Mouse (Mus musculus) limb, embryonic 13.5 days (tissue): ENCODE results near the gene Spem1. TPM values are rescaled to one million over a fixed set of nuclear protein-coding genes. Genes with fewer than 3 reads are reported as not detected.

ENCODE experiments used
- ATAC-seq: fragments of 200-750 bp; cut with Nextera tagmentation; 2 replicates; pipeline ENCODE4 v1.8.0; 2017; ENCODE audit warnings: low read depth, moderate number of reproducible peaks, moderate TSS enrichment; ENCODE audit not compliant: low FRiP score
- H3K27ac ChIP-seq: fragments of 300-500 bp; sonication (generic); 2 replicates; pipeline ENCODE4 v1.5.1; 2015; ENCODE audit warnings: inconsistent platforms, mild to moderate bottlenecking, moderate library complexity
- H3K27me3 ChIP-seq: fragments of 300-500 bp; sonication (generic); 2 replicates; pipeline ENCODE4 v1.6.1; 2015; ENCODE audit warnings: mild to moderate bottlenecking, inconsistent platforms
- H3K36me3 ChIP-seq: fragments of 300-500 bp; sonication (generic); 2 replicates; pipeline ENCODE4 v1.6.1; 2015; ENCODE audit warnings: inconsistent platforms, mild to moderate bottlenecking, moderate library complexity
- H3K4me1 ChIP-seq: fragments of 300-500 bp; sonication (generic); 2 replicates; pipeline ENCODE4 v1.6.1; 2015; ENCODE audit warnings: inconsistent platforms
- H3K4me2 ChIP-seq: fragments of 300-500 bp; sonication (generic); replicated peaks from 2 replicates; pipeline ENCODE4 v1.6.1; 2015; ENCODE audit warnings: inconsistent platforms, mild to moderate bottlenecking, moderate library complexity
- H3K4me3 ChIP-seq: fragments of 300-500 bp; sonication (generic); 2 replicates; pipeline ENCODE4 v1.5.1; 2015; ENCODE audit warnings: moderate library complexity, mild to moderate bottlenecking, inconsistent platforms
- H3K9ac ChIP-seq: fragments of 300-500 bp; sonication (generic); 2 replicates; pipeline ENCODE4 v1.6.1; 2015; ENCODE audit warnings: mild to moderate bottlenecking, inconsistent platforms
- H3K9me3 ChIP-seq: fragments of 300-500 bp; sonication (generic); 2 replicates; pipeline ENCODE4 v1.6.1; 2016; ENCODE audit warnings: inconsistent platforms
- WGBS: fragments of 180-500 bp; shearing (Covaris S2); methylation state at CpG from one replicate; pipeline ENCODE4 v1.1.7; 2015; 5-methylcytosine and 5-hydroxymethylcytosine counted together
- polyA plus RNA-seq: library from polyadenylated mRNA; unstranded; fragments of >200 nt; fragmentation: Nextera tagmentation; extraction: Ambion mirVana; gene quantifications from 2 replicates; pipeline ENCODE4 v1.2.1, GENCODE M21; 2015

Spem1 gene
- polyA plus RNA-seq, 1 experiment from 2014 or later: 0.18 TPM

DNA sequence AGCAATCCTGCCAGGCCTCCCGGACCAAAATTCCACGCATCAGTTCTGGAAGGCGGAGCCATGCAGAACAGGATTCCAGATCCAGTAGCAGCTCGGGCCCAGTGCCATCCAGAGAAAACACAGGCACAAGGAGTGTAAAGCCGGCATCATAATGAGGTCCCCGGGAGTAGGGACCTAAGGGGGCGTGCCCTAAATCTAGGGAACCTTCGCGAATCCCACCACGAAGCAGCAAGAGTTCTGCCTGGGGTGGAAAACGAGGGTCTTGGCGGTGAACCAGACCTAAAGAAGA, 17.4 kb downstream of the Spem1 start:
- Histone ChIP-seq H3K27ac (no peak overlapping the region), H3K4me1 (peaks cover 55% of the 10 kb centered on the region), H3K9me3 (no peaks in the 10 kb centered on the region), H3K9ac (peak overlapping the region; percentile 39; the same call in 1 of the 2 replicates), H3K27me3 (peaks cover 80% of the 10 kb centered on the region), H3K4me3 (peak overlapping the region; percentile 57), H3K4me2 (peak overlapping the region; percentile 92), H3K36me3 (no peaks in the 10 kb centered on the region)
- no peak for ATAC-seq
- WGBS: 6% methylated on average over 12 of the region's 12 CpGs

DNA sequence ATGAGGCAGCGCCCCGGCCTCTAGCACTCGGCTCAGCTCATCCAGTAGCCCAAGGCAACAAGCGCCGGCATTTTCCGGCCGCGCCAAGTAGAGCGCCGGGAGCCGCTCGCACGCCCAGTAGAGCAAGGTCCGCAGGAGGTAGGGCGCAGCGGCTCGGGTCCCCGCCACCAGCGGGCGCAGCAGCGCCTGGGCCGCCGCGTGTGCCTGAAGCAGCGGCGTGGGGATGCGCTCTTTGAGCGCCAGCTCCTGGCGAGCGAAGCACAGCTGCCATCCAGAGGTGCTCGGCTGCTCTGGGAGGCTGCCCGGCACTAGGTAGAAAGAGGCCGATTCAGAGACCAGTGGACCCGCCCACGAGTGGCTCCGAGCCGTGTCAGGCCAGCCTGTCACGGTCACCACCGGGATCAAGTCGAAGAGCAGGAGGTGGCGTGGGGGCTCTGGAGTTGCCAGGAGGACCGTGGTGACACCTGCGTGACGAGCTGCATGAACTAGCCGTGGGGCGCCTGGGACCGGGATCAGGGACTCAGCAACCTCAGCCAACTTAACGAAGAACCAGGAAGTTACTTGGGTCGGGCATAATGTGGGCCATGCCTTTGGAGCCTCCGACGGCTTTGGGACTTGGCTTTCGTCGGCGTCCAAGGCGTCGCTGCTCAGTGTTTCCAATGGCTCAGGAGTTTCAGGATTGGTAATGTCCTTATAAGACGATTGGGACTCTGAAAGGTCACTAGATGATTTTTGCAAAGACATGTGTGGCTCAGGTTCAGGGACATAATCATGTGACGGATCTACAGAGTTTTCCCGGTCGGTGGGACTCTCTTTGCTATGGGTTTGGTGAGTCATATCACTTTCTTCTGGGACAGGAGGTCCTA, 18.0 kb downstream of the Spem1 start:
- H3K4me1 ChIP-seq: peaks cover 61% of the 10 kb centered on the region
- peak overlapping the region; percentile 79 for H3K9ac ChIP-seq
- peaks cover 86% of the 10 kb centered on the region for H3K27me3 ChIP-seq
- H3K4me2 ChIP-seq: peak overlapping the region; percentile 92
- 2% methylated on average over 60 of the region's 60 CpGs for WGBS
- 0 out of 2 replicates have a peak overlapping the region, but pooled peaks have one; percentile 3 for H3K27ac ChIP-seq
- peak overlapping the region; percentile 57 for H3K4me3 ChIP-seq
- no peaks in the 10 kb centered on the region for H3K36me3 ChIP-seq
- no peaks in the 10 kb centered on the region for H3K9me3 ChIP-seq
- ATAC-seq: peak; percentile 26; the same call in 1 of the 2 replicates

DNA sequence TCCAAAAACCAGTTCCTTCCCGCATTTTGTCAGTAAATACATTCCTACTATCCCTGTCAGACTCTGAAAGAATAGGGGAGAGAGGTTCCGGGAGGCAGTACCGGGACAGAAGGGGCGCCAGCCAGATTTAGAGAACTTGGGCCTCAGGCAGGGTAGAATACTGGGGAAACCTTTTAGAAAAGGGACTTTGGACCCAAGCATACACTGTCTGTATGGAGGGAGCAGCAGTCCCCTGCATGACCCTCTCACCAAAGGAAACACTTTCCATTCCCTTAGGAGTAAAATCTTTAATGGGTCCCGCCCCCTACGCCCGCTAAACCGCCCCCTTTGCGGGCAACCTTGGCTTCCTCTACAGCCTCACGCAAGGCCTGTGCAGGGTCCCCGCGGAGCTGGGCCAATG, 18.7 kb downstream of the Spem1 start:
- WGBS: 1% methylated on average over 12 of the region's 12 CpGs
- H3K9ac ChIP-seq: peak overlapping the region; percentile 79
- H3K27me3 ChIP-seq: peaks cover 93% of the 10 kb centered on the region
- H3K27ac ChIP-seq: 0 out of 2 replicates have a peak overlapping the region, but pooled peaks have one; percentile 3
- ATAC-seq: no peak
- H3K4me1 ChIP-seq: peaks cover 63% of the 10 kb centered on the region
- H3K4me2 ChIP-seq: peak overlapping the region; percentile 92
- peak overlapping the region; percentile 57 for H3K4me3 ChIP-seq
- no peaks in the 10 kb centered on the region for H3K9me3 ChIP-seq
- no peaks in the 10 kb centered on the region for H3K36me3 ChIP-seq

DNA sequence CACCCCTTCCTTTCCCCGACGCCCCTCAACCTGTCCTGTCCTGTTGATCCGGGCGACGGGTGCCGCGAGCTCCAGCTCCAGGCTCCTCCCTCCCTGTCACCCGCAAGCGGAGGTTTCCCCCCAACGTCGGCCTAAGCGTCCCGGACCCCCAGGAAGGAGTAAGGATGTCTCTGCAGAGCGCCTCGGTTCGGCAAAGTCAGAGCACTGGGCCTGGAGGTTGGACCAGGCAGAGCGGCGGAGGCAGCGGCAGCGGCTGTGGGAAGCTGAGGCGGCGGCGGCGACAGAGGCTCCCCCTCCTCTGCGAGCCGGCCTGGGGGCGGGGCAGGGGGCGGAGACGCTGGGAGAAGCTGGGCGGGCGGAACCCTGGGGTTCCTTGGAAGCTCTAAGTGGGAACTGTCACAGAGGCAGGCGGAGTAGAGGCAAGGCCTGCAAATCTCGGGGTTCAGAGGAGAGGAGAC, 19.3 kb downstream of the Spem1 start:
- H3K4me3 ChIP-seq: peak overlapping the region; percentile 57
- 0 out of 2 replicates have a peak, but pooled peaks have one; percentile 33 for ATAC-seq
- H3K4me1 ChIP-seq: peaks cover 63% of the 10 kb centered on the region
- peaks cover 94% of the 10 kb centered on the region for H3K27me3 ChIP-seq
- peak overlapping the region; percentile 92 for H3K4me2 ChIP-seq
- no peaks in the 10 kb centered on the region for H3K36me3 ChIP-seq
- 0 out of 2 replicates have a peak overlapping the region, but pooled peaks have one; percentile 17 for H3K27ac ChIP-seq
- no peaks in the 10 kb centered on the region for H3K9me3 ChIP-seq
- peak overlapping the region; percentile 79 for H3K9ac ChIP-seq
- under 1% methylated on average over 32 of the region's 33 CpGs for WGBS

DNA sequence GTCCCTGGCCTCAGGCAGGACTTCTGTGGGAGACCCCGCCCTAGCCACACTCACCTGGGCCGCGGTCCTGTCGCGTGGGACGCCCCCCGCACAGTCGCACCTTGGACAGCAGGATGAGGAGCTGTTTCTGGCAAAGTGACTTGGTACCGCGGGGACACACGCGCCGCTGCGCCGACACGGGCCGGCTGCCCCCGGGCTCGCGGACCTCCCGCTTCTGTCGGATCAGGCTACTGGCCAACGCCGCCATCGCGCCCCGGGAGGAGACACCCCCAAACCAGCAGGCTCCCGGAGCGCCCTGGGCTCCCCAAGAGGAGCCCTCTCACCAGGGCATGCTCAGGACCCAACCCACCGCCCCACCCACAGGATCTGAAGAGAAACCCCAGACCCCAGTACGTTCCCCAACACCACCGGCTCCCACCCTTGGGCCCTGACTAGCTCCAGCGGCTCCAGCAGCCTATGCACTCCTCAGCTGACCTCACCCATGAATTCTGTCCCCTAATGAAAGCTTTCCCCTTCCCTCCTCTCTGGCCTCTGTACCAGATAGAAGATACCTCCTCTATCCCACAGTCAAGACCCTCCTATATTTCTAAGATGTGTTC, 20.5 kb downstream of the Spem1 start, which contains the start of gene Fgf11:
Gene Fgf11 (minus strand): TSS at position 479 of the 599 bp plus-strand sequence.
- peak within 1 kb of the TSS; percentile 79 for H3K9ac ChIP-seq
- 1% methylated on average over 33 of the region's 33 CpGs for WGBS
- peaks cover 63% of the 10 kb centered on the region for H3K4me1 ChIP-seq
- peak within 1 kb of the TSS; percentile 92 for H3K4me2 ChIP-seq
- H3K9me3 ChIP-seq: no peaks in the 10 kb centered on the region
- H3K27ac ChIP-seq: peak within 1 kb of the TSS; percentile 61; the same call in 1 of the 2 replicates
- no peak for ATAC-seq
- H3K36me3 ChIP-seq: no peaks in the 10 kb centered on the region
- H3K27me3 ChIP-seq: peaks cover 93% of the 10 kb centered on the region
- peak within 1 kb of the TSS; percentile 57 for H3K4me3 ChIP-seq

GRCm38 (mm10) chr11:69800392-69801197, 21.4 kb downstream of the Spem1 start:
- peak; percentile 64 for ATAC-seq
- Histone ChIP-seq H3K4me1 (peaks cover 70% of the 10 kb centered on the region), H3K36me3 (no peaks in the 10 kb centered on the region), H3K4me3 (peak overlapping the region; percentile 57), H3K4me2 (peak overlapping the region; percentile 92), H3K9me3 (no peaks in the 10 kb centered on the region), H3K27me3 (peaks cover 93% of the 10 kb centered on the region), H3K9ac (peak overlapping the region; percentile 79), H3K27ac (peak overlapping the region; percentile 61; the same call in 1 of the 2 replicates)
- WGBS: 1% methylated on average over 36 of the region's 36 CpGs

DNA sequence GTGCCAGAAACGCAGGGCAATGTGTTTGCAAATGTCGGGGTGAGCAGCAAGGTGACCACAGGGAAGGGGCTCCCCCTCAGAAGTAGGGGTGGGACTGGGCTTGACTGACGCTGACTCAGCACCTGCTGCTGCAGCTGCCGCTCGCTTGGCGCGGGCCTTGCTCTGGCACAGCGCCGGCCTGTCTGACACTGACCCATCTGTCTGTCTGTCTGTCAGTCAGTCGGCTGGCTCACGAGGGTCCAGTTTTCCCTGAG, 21.9 kb downstream of the Spem1 start:
- under 1% methylated on average over 11 of the region's 11 CpGs for WGBS
- no peak for ATAC-seq
- Histone ChIP-seq H3K4me3 (peak overlapping the region; percentile 57), H3K9ac (peak overlapping the region; percentile 79), H3K36me3 (no peaks in the 10 kb centered on the region), H3K27ac (peak overlapping the region; percentile 61; the same call in 1 of the 2 replicates), H3K4me2 (peak overlapping the region; percentile 92), H3K4me1 (peaks cover 73% of the 10 kb centered on the region), H3K9me3 (no peaks in the 10 kb centered on the region), H3K27me3 (peaks cover 91% of the 10 kb centered on the region)

DNA sequence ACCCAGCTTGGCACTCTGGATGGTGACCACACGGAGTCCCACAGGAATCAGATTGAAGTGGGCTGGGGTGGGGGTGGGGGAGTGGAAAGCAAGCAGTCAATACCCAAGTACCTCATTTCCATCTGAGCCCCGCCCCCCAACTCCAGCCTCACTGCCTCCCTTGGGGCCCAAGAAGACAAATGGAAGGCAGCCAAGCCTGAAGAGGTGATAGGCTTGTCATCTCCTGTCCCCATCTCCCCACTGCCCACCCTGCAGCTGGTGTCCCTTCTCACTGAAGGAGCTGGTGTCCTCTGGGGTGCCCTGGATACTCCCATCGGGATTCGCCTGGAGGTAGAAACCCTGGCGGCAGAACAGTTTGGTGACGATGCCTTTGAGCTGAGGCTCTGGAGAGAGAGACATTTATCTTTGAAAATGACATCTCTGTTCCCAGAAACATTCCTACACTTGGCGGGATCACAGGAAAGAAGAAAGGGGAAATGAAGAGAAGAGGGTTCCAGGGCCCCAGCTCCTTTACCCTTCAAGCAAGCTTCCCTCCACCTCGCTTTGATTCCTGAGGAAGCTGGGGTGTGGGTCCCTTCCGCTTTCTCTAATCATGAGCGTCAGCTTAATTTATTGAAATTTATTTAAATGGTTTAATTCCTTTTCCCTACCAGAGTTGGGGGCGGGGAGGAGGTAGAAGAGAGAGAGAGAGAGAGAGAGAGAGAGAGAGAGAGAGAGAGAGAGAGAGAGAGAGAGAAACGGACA, 22.4 kb downstream of the Spem1 start:
- peaks cover 91% of the 10 kb centered on the region for H3K27me3 ChIP-seq
- H3K9ac ChIP-seq: 0 out of 2 replicates have a peak overlapping the region, but pooled peaks have one; percentile 25
- peaks cover 69% of the 10 kb centered on the region for H3K4me1 ChIP-seq
- no peaks in the 10 kb centered on the region for H3K36me3 ChIP-seq
- peak overlapping the region; percentile 92 for H3K4me2 ChIP-seq
- WGBS: 28% methylated on average over 12 of the region's 12 CpGs
- no peak for ATAC-seq
- H3K4me3 ChIP-seq: peak overlapping the region; percentile 57
- no peak overlapping the region for H3K27ac ChIP-seq
- H3K9me3 ChIP-seq: no peaks in the 10 kb centered on the region

DNA sequence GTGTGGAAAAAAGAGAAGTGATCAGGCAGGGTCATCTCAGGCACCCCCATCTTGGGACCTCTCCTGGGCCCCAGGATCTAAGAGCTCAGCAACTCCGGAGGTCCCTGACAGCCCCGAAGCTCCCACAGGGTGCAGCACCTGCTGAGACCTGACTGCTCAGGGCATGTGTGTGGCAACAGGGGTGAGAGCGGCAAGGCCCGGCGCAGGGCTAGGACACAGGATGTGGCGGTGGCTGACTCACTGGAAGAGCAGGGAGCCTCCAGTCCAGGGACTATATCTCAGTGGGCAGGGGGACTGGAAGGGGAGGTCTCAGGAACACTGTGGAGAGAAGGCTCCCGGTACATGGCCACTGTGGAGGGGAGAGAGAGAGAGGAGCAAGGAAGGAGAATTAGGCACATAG, 24.1 kb downstream of the Spem1 start:
- 62% methylated on average over 7 of the region's 7 CpGs for WGBS
- peaks cover 52% of the 10 kb centered on the region for H3K4me1 ChIP-seq
- no peak overlapping the region for H3K4me2 ChIP-seq
- no peak overlapping the region for H3K27ac ChIP-seq
- peaks cover 88% of the 10 kb centered on the region for H3K27me3 ChIP-seq
- H3K9ac ChIP-seq: no peak overlapping the region
- no peak for ATAC-seq
- no peak overlapping the region for H3K4me3 ChIP-seq
- no peaks in the 10 kb centered on the region for H3K9me3 ChIP-seq
- H3K36me3 ChIP-seq: no peaks in the 10 kb centered on the region

DNA sequence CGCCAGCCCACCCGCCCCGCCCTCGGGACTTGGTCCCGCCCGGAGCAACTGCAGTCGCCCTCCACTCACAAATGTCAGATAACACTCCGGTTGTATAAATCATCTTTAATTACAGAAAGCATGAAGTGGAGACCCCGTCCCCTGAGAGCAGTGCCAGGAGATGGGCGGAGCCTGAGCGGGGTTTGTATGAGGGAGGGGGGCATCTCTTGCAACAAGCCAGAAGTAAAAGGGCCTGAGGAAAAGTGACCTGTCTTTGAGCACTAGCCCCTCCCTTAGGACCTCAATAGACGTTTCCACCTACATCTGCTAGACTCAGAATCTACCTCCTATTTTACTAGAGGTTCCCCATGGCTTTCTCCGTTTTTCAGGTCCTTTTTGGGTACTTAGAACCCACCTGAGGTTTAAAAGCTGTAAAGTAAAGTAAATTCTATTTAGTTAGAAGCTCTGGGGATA, 26.0 kb downstream of the Spem1 start:
- Histone ChIP-seq H3K9ac (peak overlapping the region; percentile 66), H3K36me3 (no peaks in the 10 kb centered on the region), H3K4me3 (peak overlapping the region; percentile 54), H3K4me2 (peak overlapping the region; percentile 90), H3K27ac (0 out of 2 replicates have a peak overlapping the region, but pooled peaks have one; percentile 56), H3K4me1 (peaks cover 33% of the 10 kb centered on the region), H3K9me3 (no peaks in the 10 kb centered on the region), H3K27me3 (peaks cover 70% of the 10 kb centered on the region)
- WGBS: under 1% methylated on average over 13 of the region's 13 CpGs
- ATAC-seq: no peak
